Mouse (Mus musculus) MN1 (cell line): ENCODE measurements around the gene Ezr.
A peak's percentile ranks its signal among the peaks of the same experiment; 100 is the strongest.

Experiments
- DNase-seq: peaks from one replicate; pipeline ENCODE4 v3.0.0-alpha.2; 2016; ENCODE audit warnings: low spot score

Ezr gene

GRCm38 (mm10) chr17:6789581-6790118 is 7.1 kb upstream of the Ezr start:
- DNase-seq: no peak

GRCm38 (mm10) chr17:6789103-6789502 is 6.5 kb upstream of the Ezr start:
- DNase-seq: no peak

DNA sequence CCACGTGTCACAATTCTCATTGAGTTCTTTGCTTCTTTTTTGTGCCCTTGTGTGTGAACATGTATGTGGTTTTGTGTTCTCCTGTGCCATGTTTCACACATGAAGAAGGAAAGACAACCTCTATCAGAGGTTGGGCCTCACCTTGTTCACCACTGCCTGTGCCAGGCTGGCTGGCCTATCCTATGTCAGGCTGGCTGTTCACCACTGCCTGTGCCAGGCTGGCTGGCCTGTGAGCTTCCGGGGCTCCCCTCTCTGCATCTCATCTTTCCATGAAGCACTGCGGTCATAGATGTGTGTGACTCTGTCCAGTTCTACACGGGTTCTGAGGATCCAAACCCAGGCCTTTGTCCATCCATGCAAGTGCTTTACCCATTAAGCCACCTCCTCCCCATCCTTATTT is 4.7 kb upstream of the Ezr start:
- no peak for DNase-seq

DNA sequence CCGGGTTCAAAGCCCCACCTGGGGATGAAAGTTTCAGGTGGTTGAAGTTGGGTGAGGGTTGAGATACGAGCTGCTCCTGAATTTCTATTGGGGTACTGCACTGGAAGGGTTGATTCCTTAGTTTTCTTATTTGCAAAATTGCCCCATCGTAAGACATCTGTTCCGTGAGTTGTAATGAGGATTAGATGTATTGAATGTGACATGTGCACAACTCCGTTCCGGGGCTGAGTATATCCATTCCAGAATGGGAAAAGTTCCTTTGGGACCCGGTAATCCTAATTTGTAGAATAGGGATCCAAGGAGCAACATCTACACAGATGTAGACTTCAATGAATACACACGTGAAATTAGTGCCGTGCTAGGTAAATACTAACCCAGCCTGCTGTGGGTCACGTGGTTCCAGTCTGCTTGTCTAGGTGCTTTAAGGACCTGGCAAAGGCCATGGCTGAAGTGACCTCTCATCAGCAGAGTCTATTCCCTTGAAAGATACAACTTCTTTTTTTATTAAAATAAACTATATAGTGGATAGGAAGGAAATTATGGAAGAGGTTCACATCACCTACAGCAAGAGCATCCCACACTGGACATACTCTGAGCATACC is 1.3 kb upstream of the Ezr start:
- DNase-seq: no peak

GRCm38 (mm10) chr17:6783006-6783661 is 550 bp upstream of the Ezr start:
- peak; percentile 75 for DNase-seq

- peak; percentile 48 for DNase-seq
Measured at GRCm38 (mm10) chr17:6782033-6782526, 504 bp downstream of the Ezr start.

GRCm38 (mm10) chr17:6781273-6781672 is 1.3 kb downstream of the Ezr start:
- no peak for DNase-seq

- no peak for DNase-seq
Measured at GRCm38 (mm10) chr17:6780521-6781115, 2.0 kb downstream of the Ezr start.

GRCm38 (mm10) chr17:6779632-6780031 is 3.0 kb downstream of the Ezr start:
- no peak for DNase-seq

- DNase-seq: peak; percentile 37
Measured at GRCm38 (mm10) chr17:6778771-6779509, 3.6 kb downstream of the Ezr start.

DNA sequence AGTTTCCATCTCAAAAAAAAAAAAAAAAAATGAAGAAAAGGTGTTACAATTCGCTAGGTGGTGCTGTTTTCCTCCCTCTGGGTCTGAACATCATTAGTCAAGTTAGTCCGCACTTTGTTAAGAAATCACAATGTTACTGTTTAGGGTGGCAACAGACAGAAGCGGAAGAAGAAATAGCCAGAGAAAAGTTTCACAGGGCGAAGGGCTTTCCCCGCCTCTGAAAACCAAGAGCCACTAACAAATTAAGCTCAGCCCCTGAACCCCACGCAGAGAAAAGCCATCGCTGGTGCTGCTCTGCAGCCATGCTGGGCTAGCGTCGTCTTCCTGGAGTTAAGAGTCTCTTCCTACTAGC is 4.3 kb downstream of the Ezr start:
- peak; percentile 62 for DNase-seq

DNA sequence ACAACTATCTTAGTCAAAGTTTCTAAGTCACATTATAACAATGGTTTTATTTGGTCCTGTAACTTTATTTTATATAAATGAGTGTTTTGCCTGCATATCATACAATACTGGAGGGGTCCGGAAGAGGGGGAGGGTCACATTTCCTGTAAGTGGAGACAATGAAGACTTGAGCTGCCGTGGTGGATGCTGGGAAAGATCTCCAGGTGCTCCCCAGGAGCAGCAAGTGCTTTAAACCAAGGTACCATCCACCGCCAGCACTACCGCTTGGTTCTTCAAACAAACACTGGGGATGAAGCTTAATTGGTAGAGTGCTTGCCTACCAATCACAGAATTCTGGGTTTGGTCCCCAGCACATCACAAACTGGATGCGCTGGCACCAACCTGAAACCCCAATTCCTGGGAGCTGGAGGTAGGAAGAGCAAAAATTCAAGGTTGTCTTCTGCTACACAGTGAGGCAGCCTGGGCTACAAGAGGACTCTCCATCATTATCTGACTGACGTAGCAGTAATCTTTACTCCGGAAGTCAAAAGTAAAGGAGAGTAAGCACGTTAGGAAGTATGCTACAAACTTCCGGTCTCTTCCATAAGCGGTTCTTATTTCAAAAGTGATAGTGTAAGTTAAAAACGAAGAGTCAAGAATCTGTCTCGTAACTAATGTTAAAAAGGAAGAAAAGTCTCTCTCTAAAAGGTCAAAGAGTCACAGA is 4.8 kb downstream of the Ezr start:
- no peak for DNase-seq

DNA sequence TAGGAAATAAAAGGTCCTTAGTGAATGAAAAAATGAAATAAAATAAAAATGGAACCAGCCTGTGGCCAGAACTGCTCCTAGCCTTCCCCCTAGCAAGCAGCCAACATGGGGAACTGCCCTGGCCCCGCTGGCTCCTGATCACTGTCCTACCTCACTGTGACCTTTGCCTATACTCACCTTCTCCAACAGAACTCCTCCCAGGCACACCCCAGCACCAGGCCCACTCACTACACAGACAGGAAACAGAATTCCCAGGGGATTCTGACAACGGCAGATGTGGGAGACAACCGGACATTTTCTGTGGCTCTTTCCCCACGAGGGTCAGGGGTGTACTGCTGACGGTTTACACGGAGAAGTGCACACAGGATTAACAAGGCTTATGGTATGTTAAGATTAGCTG is 5.5 kb downstream of the Ezr start:
- DNase-seq: no peak

DNA sequence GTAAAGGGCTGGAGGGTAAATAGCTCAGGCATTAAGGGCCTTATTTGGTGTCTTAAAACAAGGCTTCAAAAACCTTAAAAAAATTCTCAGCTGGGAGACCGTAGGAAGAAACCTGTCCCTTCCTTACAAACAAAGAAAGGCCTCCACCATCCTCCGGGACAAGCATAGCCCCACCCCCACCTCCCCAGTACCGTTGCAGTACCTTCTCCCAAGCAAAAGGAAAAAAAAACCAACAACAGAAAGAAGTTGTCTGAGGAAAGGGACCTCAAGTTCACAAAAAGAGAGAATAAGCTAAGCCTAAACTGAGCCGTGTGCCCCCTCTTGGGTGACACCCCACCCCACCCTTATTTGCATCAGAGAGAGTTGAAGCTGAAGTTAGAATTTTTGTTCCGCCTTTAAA is 6.0 kb downstream of the Ezr start:
- no peak for DNase-seq

GRCm38 (mm10) chr17:6776123-6776522 is 6.5 kb downstream of the Ezr start:
- no peak for DNase-seq

- DNase-seq: no peak
Measured at GRCm38 (mm10) chr17:6775671-6776070, 6.9 kb downstream of the Ezr start.

DNA sequence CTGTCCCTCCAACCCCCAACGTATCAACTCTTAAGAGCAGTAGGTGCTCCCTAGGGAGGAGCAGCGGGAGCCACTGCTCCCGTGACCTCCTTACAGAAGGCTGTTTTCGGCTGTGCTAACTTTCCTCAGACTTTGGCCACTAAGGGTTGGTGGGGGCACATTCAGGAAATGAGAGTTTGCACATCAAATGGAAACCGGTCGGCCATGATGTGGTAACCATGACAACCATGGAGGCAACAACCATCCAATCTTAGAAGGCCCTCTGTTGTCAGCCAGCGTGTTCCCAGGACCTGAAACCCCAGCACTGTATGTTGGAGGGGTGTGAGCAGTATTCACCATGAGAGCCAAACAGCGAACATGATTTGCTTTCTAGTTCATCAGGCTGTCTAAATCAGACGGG is 7.4 kb downstream of the Ezr start:
- no peak for DNase-seq

GRCm38 (mm10) chr17:6773249-6773966 is 9.2 kb downstream of the Ezr start:
- no peak for DNase-seq

GRCm38 (mm10) chr17:6772490-6772773 is 10.2 kb downstream of the Ezr start:
- DNase-seq: no peak

- no peak for DNase-seq
Measured at GRCm38 (mm10) chr17:6771661-6772489, 10.7 kb downstream of the Ezr start.

GRCm38 (mm10) chr17:6769602-6770001 is 13.0 kb downstream of the Ezr start:
- DNase-seq: no peak
